Mouse (Mus musculus) lung, postnatal 0 days (tissue): ENCODE results near the gene Dnajb12.

Experiments used
- CTCF ChIP-seq: IDR thresholded peaks from 2 replicates; pipeline ENCODE4 v1.5.1; 2016; ENCODE audit warnings: antibody characterized with exemption, mild to moderate bottlenecking
- EP300 ChIP-seq: IDR thresholded peaks from 2 replicates; pipeline ENCODE4 v1.6.1; 2016; ENCODE audit warnings: antibody characterized with exemption, mild to moderate bottlenecking, control low read depth

DNA sequence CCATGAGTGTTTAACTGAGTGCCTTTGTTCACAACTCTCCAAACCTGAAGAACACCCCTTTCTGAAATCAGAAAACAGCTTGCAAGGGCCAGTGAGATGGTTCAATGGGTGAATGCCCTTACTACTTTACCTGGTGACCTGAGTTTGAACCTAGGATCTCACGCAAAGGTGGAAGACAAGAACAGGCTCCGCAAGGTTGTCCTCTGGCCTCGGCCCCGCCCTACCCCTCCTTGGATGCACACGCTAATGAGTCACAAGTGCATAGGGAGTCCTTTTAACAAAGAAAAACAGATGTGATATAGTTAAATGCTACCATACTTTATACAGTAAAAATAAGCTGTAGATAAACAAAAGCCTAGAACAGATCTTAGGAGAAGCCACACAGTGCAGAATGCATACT, 41.9 kb upstream of the Dnajb12 start:
- TF ChIP-seq CTCF = no peak
- TF ChIP-seq EP300 = no peak
